Mouse (Mus musculus): Measurements from ENCODE around the gene Capn5. TPM values are rescaled to one million over a fixed set of nuclear protein-coding genes. Genes with fewer than 3 reads are reported as not detected.

Gene Capn5
- total and polyA plus RNA-seq, 3 experiments: 0.26 to 0.55 (median 0.27) TPM

- 0 out of 2 replicates have a peak, but pooled peaks have one; percentile 34 for TF ChIP-seq NRF1 (IDR thresholded peaks at IDR 0.05; ENCODE audit: low read depth, low read length)
These were observed 57.7 kb downstream of the Capn5 start (continued) for GRCm38 (mm10) chr7:98120325-98120724.

GRCm38 (mm10) chr7:98119961-98120232, 58.2 kb downstream of the Capn5 start:
- 0 out of 2 replicates have a peak overlapping the region, but pooled peaks have one; percentile 76 for H3K4me2 ChIP-seq (ENCODE audit: insufficient read depth, low read depth, poor library complexity, severe bottlenecking)
- no peak for DNase-seq (ENCODE audit: extremely low read depth)
- H3K27me3 ChIP-seq (replicated peaks): peaks cover 21% of the 10 kb centered on the region
- in situ Hi-C loops (cut with MboI; ENCODE audit: low pct_ligation_motif_present, low pct_unique_long_range_greater_than_20kb, low sequenced_read_pairs): loop anchor here (5.0 to 10.0 kb wide), 4 partner anchors 48 to 365 kb away; no protein-coding TSS in a partner anchor
- no peaks in the 10 kb centered on the region for H3K36me3 ChIP-seq (replicated peaks in 1 of 2; ENCODE audit: control insufficient read depth in 1 of 2, insufficient read depth in 1 of 2, low read length in 1 of 2)
- no peak overlapping the region for H3K9ac ChIP-seq (ENCODE audit: insufficient read depth, low read depth)
- peaks cover 2 to 12% of the 10 kb centered on the region in 2 experiments; a peak in 2 of 4 replicates for H3K4me1 ChIP-seq (ENCODE audit: control insufficient read depth in 1 of 2, insufficient read depth in 2 of 2)
- H3K27ac ChIP-seq (ENCODE audit: insufficient read depth, low read depth): no peak overlapping the region
- H3K4me3 ChIP-seq (replicated peaks in 1 of 3; ENCODE audit: low read depth in 2 of 3, low read length in 2 of 3, poor library complexity in 1 of 3): no peak overlapping the region
- dilution Hi-C loops (cut with MboI; ENCODE audit: extremely low pct_ligation_motif_present, extremely low pct_unique_long_range_greater_than_20kb, low sequenced_read_pairs): no loop called here
- no peaks in the 10 kb centered on the region for H3K79me2 ChIP-seq (replicated peaks; ENCODE audit: control insufficient read depth, extremely low read depth, insufficient read depth, poor library complexity, severe bottlenecking)
- no peaks in the 10 kb centered on the region for H3K9me3 ChIP-seq (replicated peaks; ENCODE audit: low read length)
- no peak for TF ChIP-seq MYC (IDR thresholded peaks at IDR 0.05; ENCODE audit: low read depth, low read length)
- TF ChIP-seq USF2 (conservative IDR thresholded peaks at IDR 0.05; ENCODE audit: low read depth, low read length): no peak
- no peak for TF ChIP-seq CTCF (conservative IDR thresholded peaks at IDR 0.05 in 1 of 2, IDR thresholded peaks at IDR 0.05 in 1 of 2; ENCODE audit: low read depth in 2 of 2, low read length in 2 of 2)
- no peak for TF ChIP-seq USF1 (IDR thresholded peaks at IDR 0.05; ENCODE audit: low read depth, low read length)
- no peak for TF ChIP-seq GABPA (IDR thresholded peaks at IDR 0.05; ENCODE audit: insufficient replicate concordance, low read depth, low read length)
- no peak for TF ChIP-seq SIN3A (IDR thresholded peaks at IDR 0.05; ENCODE audit: low read length)

DNA sequence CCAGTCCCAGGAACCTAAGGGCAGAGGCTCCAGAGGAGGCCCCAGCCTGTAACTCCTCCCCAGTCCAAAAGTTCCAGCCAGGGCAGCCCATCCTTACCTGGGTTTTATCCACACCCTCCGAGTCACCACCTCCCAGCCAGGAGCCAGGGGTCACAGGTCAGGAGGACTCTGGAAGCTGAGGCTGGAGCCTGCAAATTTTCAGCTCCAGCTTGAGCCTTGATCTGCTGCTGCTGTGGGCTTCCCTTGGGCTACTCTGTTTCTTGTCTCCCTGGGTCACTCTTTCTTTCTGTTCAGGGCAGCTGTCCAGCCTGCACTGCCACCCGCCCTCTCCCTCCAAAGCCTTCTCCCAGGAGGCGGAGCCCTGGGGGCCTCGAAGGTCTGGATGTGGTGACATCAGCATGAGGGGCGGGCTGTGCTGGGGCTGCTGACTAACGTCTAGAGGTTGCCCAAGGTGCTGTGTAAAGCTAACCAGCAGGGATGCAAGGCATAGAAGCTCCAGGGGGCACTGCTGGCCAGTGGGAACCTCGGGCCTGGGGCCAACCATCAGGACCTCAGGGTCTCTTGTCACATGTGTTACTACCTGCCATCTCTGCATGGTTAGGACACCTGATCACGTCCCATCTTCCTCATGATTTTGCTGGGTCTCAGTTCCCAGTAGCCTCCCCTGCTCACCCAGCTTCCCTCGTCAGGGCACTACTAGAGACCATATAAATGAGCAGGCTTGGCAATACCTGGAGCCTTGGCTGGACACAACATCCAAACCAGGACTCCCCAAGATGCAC, 58.7 kb downstream of the Capn5 start, which contains the start of gene Myo7a:
Gene Myo7a, minus strand, starts transcription at position 346 of the 782 bp plus-strand sequence.
- peak within 1 kb of the TSS in 2 of 3 experiments; percentile 19 to 48 for H3K4me3 ChIP-seq (replicated peaks in 1 of 3; ENCODE audit: low read depth in 2 of 3, low read length in 2 of 3, poor library complexity in 1 of 3)
- H3K27me3 ChIP-seq (replicated peaks): peaks cover 18% of the 10 kb centered on the region
- dilution Hi-C loops (cut with MboI; ENCODE audit: extremely low pct_ligation_motif_present, extremely low pct_unique_long_range_greater_than_20kb, low sequenced_read_pairs) (no loop called here), in situ Hi-C loops (cut with MboI; ENCODE audit: low pct_ligation_motif_present, low pct_unique_long_range_greater_than_20kb, low sequenced_read_pairs) (loop anchor here (5.0 to 10.0 kb wide), 4 partner anchors 47 to 365 kb away; no protein-coding TSS in a partner anchor)
- H3K9ac ChIP-seq (ENCODE audit: insufficient read depth, low read depth): 0 out of 2 replicates have a peak within 1 kb of the TSS, but pooled peaks have one; percentile 19
- peak within 1 kb of the TSS; percentile 76 for H3K4me2 ChIP-seq (ENCODE audit: insufficient read depth, low read depth, poor library complexity, severe bottlenecking)
- no peaks in the 10 kb centered on the region for H3K9me3 ChIP-seq (replicated peaks; ENCODE audit: low read length)
- peaks cover 2 to 12% of the 10 kb centered on the region in 2 experiments; a peak in 2 of 4 replicates for H3K4me1 ChIP-seq (ENCODE audit: control insufficient read depth in 1 of 2, insufficient read depth in 2 of 2)
- TF ChIP-seq CHD2 (IDR thresholded peaks at IDR 0.05; ENCODE audit: low read length) (no peak), ELF1 (IDR thresholded peaks at IDR 0.05; ENCODE audit: low read depth, low read length) (no peak), GABPA (IDR thresholded peaks at IDR 0.05; ENCODE audit: insufficient replicate concordance, low read depth, low read length) (no peak), NRF1 (IDR thresholded peaks at IDR 0.05; ENCODE audit: low read depth, low read length) (no peak), PAX5 (IDR thresholded peaks at IDR 0.05; ENCODE audit: low read length) (no peak), IRF4 (IDR thresholded peaks at IDR 0.05; ENCODE audit: low read depth, low read length) (no peak), MAX (IDR thresholded peaks at IDR 0.05; ENCODE audit: low read length) (no peak), EP300 (IDR thresholded peaks at IDR 0.05; ENCODE audit: low read length) (no peak), BHLHE40 (IDR thresholded peaks at IDR 0.05; ENCODE audit: low read depth, low read length) (no peak), HCFC1 (IDR thresholded peaks at IDR 0.05; ENCODE audit: low read depth, low read length) (no peak), ZC3H11A (IDR thresholded peaks at IDR 0.05; ENCODE audit: low read depth, low read length) (no peak), CHD1 (IDR thresholded peaks at IDR 0.05; ENCODE audit: low read depth, low read length) (no peak), RAD21 (IDR thresholded peaks at IDR 0.05; ENCODE audit: low read depth, low read length) (no peak), ZKSCAN1 (IDR thresholded peaks at IDR 0.05; ENCODE audit: borderline replicate concordance, low read depth, low read length) (no peak), RCOR1 (conservative IDR thresholded peaks at IDR 0.05; ENCODE audit: low read depth, low read length) (no peak), MYC (IDR thresholded peaks at IDR 0.05; ENCODE audit: low read depth, low read length) (no peak)
- H3K36me3 ChIP-seq (replicated peaks in 1 of 2; ENCODE audit: control insufficient read depth in 1 of 2, insufficient read depth in 1 of 2, low read length in 1 of 2): no peaks in the 10 kb centered on the region
- DNase-seq (ENCODE audit: extremely low read depth): no peak
- no peak within 1 kb of the TSS for H3K27ac ChIP-seq (ENCODE audit: insufficient read depth, low read depth)
- no peaks in the 10 kb centered on the region for H3K79me2 ChIP-seq (replicated peaks; ENCODE audit: control insufficient read depth, extremely low read depth, insufficient read depth, poor library complexity, severe bottlenecking)

All from CH12.LX (cell line).